Mouse (Mus musculus) bone marrow macrophage, adult 2 months (primary cell): ENCODE results near the gene Etfb.

ENCODE experiments used
- CTCF ChIP-seq: IDR thresholded peaks from 2 replicates; pipeline ENCODE4 v1.5.1; 2012; ENCODE audit warnings: low read depth, mild to moderate bottlenecking, low read length, moderate library complexity
- POLR2A ChIP-seq: IDR thresholded peaks from 2 replicates; pipeline ENCODE4 v1.6.1; 2012; ENCODE audit warnings: mild to moderate bottlenecking, low read depth, low read length, borderline replicate concordance

GRCm38 (mm10) chr7:43465344-43466098 lies 21.6 kb downstream of the Etfb start:
- no peak; the same call in 1 of the 2 replicates for TF ChIP-seq CTCF
- TF ChIP-seq POLR2A, result no peak
